Mouse (Mus musculus) ES-Bruce4 (cell line): ENCODE measurements around the gene Eif5b. TPM values are rescaled to one million over a fixed set of nuclear protein-coding genes. Genes with fewer than 3 reads are reported as not detected.
"Not testable (repeated sequence)": the region's sequence is repeated elsewhere in the genome, so short reads cannot be mapped to it uniquely, and the experiment has no call there.

ENCODE experiments used
- H3K27ac ChIP-seq: 2 replicates; pipeline ENCODE4 v1.5.1; 2012; ENCODE audit warnings: low read length, inconsistent platforms; ENCODE audit not compliant: insufficient read depth
- H3K27me3 ChIP-seq: 2 replicates; pipeline ENCODE4 v1.6.1; 2012; ENCODE audit warnings: mild to moderate bottlenecking, low read length, inconsistent platforms; ENCODE audit not compliant: control insufficient read depth, poor library complexity, insufficient read depth, severe bottlenecking
- H3K36me3 ChIP-seq: 2 replicates; pipeline ENCODE4 v1.6.1; 2012; ENCODE audit warnings: inconsistent platforms, mild to moderate bottlenecking, low read length, moderate library complexity; ENCODE audit not compliant: control insufficient read depth, poor library complexity, insufficient read depth, severe bottlenecking
- H3K4me1 ChIP-seq: one replicate; pipeline ENCODE4 v1.8.1; 2011; ENCODE audit warnings: low read length; ENCODE audit not compliant: control insufficient read depth, insufficient read depth
- H3K4me3 ChIP-seq: 2 replicates; pipeline ENCODE4 v1.5.1; 2011; ENCODE audit warnings: low read depth, mild to moderate bottlenecking, low read length
- H3K9ac ChIP-seq: 2 replicates; pipeline ENCODE4 v1.6.1; 2012; ENCODE audit warnings: low read depth, mild to moderate bottlenecking, inconsistent platforms; ENCODE audit not compliant: poor library complexity, severe bottlenecking
- H3K9me3 ChIP-seq: replicated peaks from 2 replicates; pipeline ENCODE4 v1.6.1; 2012; ENCODE audit warnings: mild to moderate bottlenecking, low read length, inconsistent platforms; ENCODE audit not compliant: control insufficient read depth, poor library complexity, insufficient read depth, severe bottlenecking
- CTCF ChIP-seq: IDR thresholded peaks from one replicate; pipeline ENCODE4 v1.8.1; 2011; ENCODE audit warnings: low read depth, low read length
- EP300 ChIP-seq: IDR thresholded peaks from 2 replicates; pipeline ENCODE4 v1.6.1; 2011; ENCODE audit warnings: low read depth, low read length; ENCODE audit not compliant: insufficient read depth
- POLR2A ChIP-seq: IDR thresholded peaks from one replicate; pipeline ENCODE4 v1.8.1; 2011; ENCODE audit warnings: low read length; ENCODE audit not compliant: insufficient read depth
- polyA plus RNA-seq: library from polyadenylated mRNA; stranded (reverse); fragments of >200 nt; gene quantifications from 2 replicates; pipeline ENCODE4 v1.2.4, GENCODE M21; 2011; ENCODE audit warnings: low read depth; ENCODE audit not compliant: missing spikeins, insufficient read depth, insufficient read length

Eif5b gene
- polyA plus RNA-seq, 1 experiment, result 92.7 TPM

DNA sequence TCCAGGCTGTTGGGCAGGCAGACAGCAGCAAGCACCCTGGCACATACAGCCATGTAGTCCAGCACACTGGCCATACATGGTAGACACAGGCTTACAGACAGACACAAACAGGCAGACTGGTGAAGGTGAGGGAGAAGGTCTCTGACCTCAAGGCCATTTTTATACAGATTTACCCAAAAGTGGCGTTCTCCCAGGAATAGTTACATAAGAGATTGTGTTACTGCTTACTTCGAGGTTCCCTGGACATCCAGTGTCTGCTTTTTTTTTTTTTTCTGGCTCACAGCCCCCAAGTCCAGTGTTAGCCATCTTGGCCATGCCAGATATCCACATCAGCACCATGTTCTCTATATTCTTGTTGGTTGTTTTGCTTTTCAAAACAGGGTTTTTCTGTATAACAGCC, 39.3 kb upstream of the Eif5b start:
- H3K9ac ChIP-seq, result no peak overlapping the region
- no peaks in the 10 kb centered on the region for H3K4me1 ChIP-seq
- H3K27me3 ChIP-seq, result no peaks in the 10 kb centered on the region
- no peaks in the 10 kb centered on the region; the same call in 1 of the 2 replicates for H3K9me3 ChIP-seq
- H3K36me3 ChIP-seq, result no peaks in the 10 kb centered on the region
- H3K4me3 ChIP-seq, result no peak overlapping the region
- H3K27ac ChIP-seq, result no peak overlapping the region
- TF ChIP-seq EP300 (no peak), CTCF (no peak), POLR2A (no peak)

- no peaks in the 10 kb centered on the region; the same call in 1 of the 2 replicates for H3K27me3 ChIP-seq
- TF ChIP-seq POLR2A, result no peak
- TF ChIP-seq CTCF, result no peak
- TF ChIP-seq EP300, result no peak
- no peaks in the 10 kb centered on the region for H3K4me1 ChIP-seq
- no peak overlapping the region for H3K9ac ChIP-seq
- no peaks in the 10 kb centered on the region for H3K36me3 ChIP-seq
- H3K9me3 ChIP-seq, result no peaks in the 10 kb centered on the region
- no peak overlapping the region for H3K27ac ChIP-seq
- H3K4me3 ChIP-seq, result no peak overlapping the region
These were observed 38.3 kb upstream of the Eif5b start for GRCm38 (mm10) chr1:37959486-37959885.

- TF ChIP-seq EP300, result no peak
- TF ChIP-seq POLR2A, result no peak
- peak; percentile 2 for TF ChIP-seq CTCF
- Histone ChIP-seq H3K36me3 (no peaks in the 10 kb centered on the region), H3K4me1 (no peaks in the 10 kb centered on the region)
These were observed 32.2 kb upstream of the Eif5b start for GRCm38 (mm10) chr1:37965571-37965970.

DNA sequence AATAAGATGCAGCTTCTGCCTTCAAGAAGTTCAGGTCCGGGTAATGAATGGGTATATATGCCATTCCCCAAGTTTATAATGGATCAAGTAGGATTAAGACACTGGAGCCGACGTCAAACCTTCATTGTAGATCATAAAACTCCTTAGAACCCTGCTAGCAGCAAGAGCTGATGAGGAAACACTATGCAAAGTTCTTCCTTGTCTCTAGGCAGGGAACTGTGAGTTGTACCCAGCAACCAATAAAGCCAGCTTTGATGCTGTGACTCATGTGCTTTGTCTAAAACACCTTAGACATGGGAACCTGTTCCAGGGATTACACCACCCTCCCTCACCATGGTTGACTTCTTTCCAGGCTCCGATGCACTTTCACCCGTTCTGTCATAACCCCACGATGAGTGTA, 29.1 kb upstream of the Eif5b start:
- Histone ChIP-seq H3K36me3 (no peaks in the 10 kb centered on the region), H3K27ac (no peak overlapping the region), H3K9ac (no peak overlapping the region), H3K4me1 (no peaks in the 10 kb centered on the region), H3K4me3 (no peak overlapping the region), H3K9me3 (no peaks in the 10 kb centered on the region), H3K27me3 (no peaks in the 10 kb centered on the region; the same call in 1 of the 2 replicates)
- TF ChIP-seq POLR2A (no peak), EP300 (no peak), CTCF (no peak)

More at GRCm38 (mm10) chr1:37965571-37965970, 32.2 kb upstream of the Eif5b start:
- Histone ChIP-seq H3K9ac (no peak overlapping the region), H3K27ac (no peak overlapping the region), H3K9me3 (no peaks in the 10 kb centered on the region), H3K27me3 (no peaks in the 10 kb centered on the region; the same call in 1 of the 2 replicates), H3K4me3 (no peak overlapping the region)

DNA sequence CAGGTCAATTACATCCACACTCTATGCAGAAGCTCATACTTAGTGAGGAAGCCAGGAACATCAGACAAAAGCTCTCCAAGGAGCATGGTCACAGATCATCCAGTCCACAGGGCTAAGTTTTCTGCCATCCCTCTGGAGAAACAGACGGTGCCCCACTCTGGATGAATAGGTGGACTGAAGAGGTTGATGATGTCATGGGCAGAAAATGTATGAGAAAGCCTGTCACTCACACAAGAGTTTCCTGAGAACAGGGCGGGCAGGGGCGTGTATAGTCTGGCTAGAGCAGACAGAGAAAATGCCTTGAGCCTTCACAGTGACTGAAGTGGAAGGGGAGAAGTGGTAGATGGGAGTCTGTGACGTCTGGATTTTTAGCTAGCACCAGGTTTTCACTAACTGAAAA, 26.3 kb upstream of the Eif5b start:
- H3K4me1 ChIP-seq, result no peaks in the 10 kb centered on the region
- no peak overlapping the region for H3K27ac ChIP-seq
- no peak overlapping the region for H3K4me3 ChIP-seq
- no peak overlapping the region for H3K9ac ChIP-seq
- H3K9me3 ChIP-seq, result no peaks in the 10 kb centered on the region
- no peak for TF ChIP-seq POLR2A
- TF ChIP-seq CTCF, result no peak
- no peak for TF ChIP-seq EP300
- no peaks in the 10 kb centered on the region for H3K27me3 ChIP-seq
- H3K36me3 ChIP-seq, result no peaks in the 10 kb centered on the region

DNA sequence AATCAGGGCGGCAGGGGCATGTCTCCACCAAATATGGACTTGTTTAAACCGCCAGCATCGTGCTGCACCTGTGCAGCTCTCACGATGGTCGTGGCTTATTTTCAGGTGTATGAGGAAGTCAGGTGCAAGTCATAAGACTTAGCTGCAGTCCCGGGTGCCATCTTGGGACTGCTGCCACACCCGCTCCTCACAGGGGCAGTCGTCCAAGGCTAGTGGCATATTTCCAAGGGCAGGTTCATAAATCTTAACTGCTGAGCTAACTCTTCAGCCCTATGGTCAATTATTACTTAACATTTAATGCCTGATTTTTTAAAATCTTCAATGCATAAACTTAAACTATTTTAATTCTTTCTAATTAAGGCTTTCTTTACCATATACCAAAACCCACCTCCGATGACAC, 21.1 kb upstream of the Eif5b start:
- not testable (repeated sequence) for H3K36me3 ChIP-seq

More for the DNA sequence above, 21.1 kb upstream of the Eif5b start:
- H3K27ac ChIP-seq, H3K4me3 ChIP-seq, H3K4me1 ChIP-seq, H3K9ac ChIP-seq, H3K9me3 ChIP-seq, H3K27me3 ChIP-seq: not testable (repeated sequence)
